Mouse (Mus musculus): ENCODE measurements around the gene Flad1.

Gene Flad1

GRCm38 (mm10) chr3:89425876-89426275, 14.2 kb upstream of the Flad1 start:
- DNase-seq, result no peak

- no peak for DNase-seq
These were observed 13.5 kb upstream of the Flad1 start for GRCm38 (mm10) chr3:89425141-89425525.

- no peak for DNase-seq
These were observed 12.9 kb upstream of the Flad1 start for GRCm38 (mm10) chr3:89424416-89425140.

- DNase-seq, result no peak
These were observed 11.0 kb upstream of the Flad1 start for GRCm38 (mm10) chr3:89422556-89423205.

- no peak for DNase-seq
These were observed 10.3 kb upstream of the Flad1 start for GRCm38 (mm10) chr3:89421810-89422473.

GRCm38 (mm10) chr3:89421002-89421774, 9.5 kb upstream of the Flad1 start:
- DNase-seq, result peak; percentile 49 to 51

- no peak for DNase-seq
These were observed 8.8 kb upstream of the Flad1 start for GRCm38 (mm10) chr3:89420421-89420820.

- DNase-seq, result no peak
These were observed 8.3 kb upstream of the Flad1 start for GRCm38 (mm10) chr3:89419981-89420380.

GRCm38 (mm10) chr3:89419571-89419970, 7.9 kb upstream of the Flad1 start:
- no peak for DNase-seq

- DNase-seq, result peak in 1 of 2 experiments; percentile 37
These were observed 7.2 kb upstream of the Flad1 start for GRCm38 (mm10) chr3:89418861-89419250.

- DNase-seq, result peak; percentile 83 to 86
These were observed 6.6 kb upstream of the Flad1 start, which contains the start of the genes Cks1b and Shc1 for GRCm38 (mm10) chr3:89418170-89418860. TSS of gene Cks1b (minus strand) at chr3:89418383. TSS of gene Shc1 (plus strand) at chr3:89418443.

- DNase-seq, result no peak
These were observed 6.1 kb upstream of the Flad1 start for GRCm38 (mm10) chr3:89417840-89418169.

- DNase-seq, result no peak
These were observed 5.5 kb upstream of the Flad1 start for GRCm38 (mm10) chr3:89417131-89417530.

GRCm38 (mm10) chr3:89416158-89416557, 4.5 kb upstream of the Flad1 start:
- no peak for DNase-seq

GRCm38 (mm10) chr3:89410864-89411263, 806 bp downstream of the Flad1 start:
- no peak for DNase-seq

- no peak for DNase-seq
These were observed 2.0 kb downstream of the Flad1 start for GRCm38 (mm10) chr3:89409701-89410100.

- DNase-seq, result no peak
These were observed 3.2 kb downstream of the Flad1 start for GRCm38 (mm10) chr3:89408448-89408847.

GRCm38 (mm10) chr3:89406887-89407286, 4.8 kb downstream of the Flad1 start:
- no peak for DNase-seq

GRCm38 (mm10) chr3:89402693-89403092, 9.0 kb downstream of the Flad1 start, which contains the start of gene Lenep:
TSS of gene Lenep (minus strand) at chr3:89402793.
- no peak for DNase-seq

- no peak for DNase-seq
These were observed 10.3 kb downstream of the Flad1 start for GRCm38 (mm10) chr3:89401329-89401728.

- no peak for DNase-seq
These were observed 15.0 kb downstream of the Flad1 start for GRCm38 (mm10) chr3:89396654-89397005.

Measured in cerebellum, postnatal 36 days (tissue).